Mouse (Mus musculus) lung, postnatal 10 days (tissue): ENCODE measurements around the gene Pex11b.
"Not testable (repeated sequence)": the region's sequence is repeated elsewhere in the genome, so short reads cannot be mapped to it uniquely, and the experiment has no call there.

Experiments used
- DNase-seq: peaks from one replicate; pipeline ENCODE4 v3.0.0; 2021

Gene Pex11b

GRCm38 (mm10) chr3:96629729-96630600 is 5.2 kb upstream of the Pex11b start, which contains the start of gene Rbm8a:
TSS of gene Rbm8a (plus strand) at chr3:96629933.
- peak; percentile 98 for DNase-seq

- no peak for DNase-seq
Observed at GRCm38 (mm10) chr3:96632058-96632457, 3.1 kb upstream of the Pex11b start.

GRCm38 (mm10) chr3:96634015-96634414 is 1.2 kb upstream of the Pex11b start:
- DNase-seq = no peak

- no peak for DNase-seq
Observed at GRCm38 (mm10) chr3:96635906-96636305, 730 bp downstream of the Pex11b start.

GRCm38 (mm10) chr3:96636448-96636847 is 1.3 kb downstream of the Pex11b start:
- DNase-seq = no peak

- DNase-seq = peak; percentile 74
Observed at GRCm38 (mm10) chr3:96639219-96639618, 4.0 kb downstream of the Pex11b start.

GRCm38 (mm10) chr3:96645018-96645649 is 10.0 kb downstream of the Pex11b start, which contains the start of gene Itga10:
TSS of gene Itga10 (plus strand) at chr3:96645584.
- DNase-seq = peak; percentile 78

GRCm38 (mm10) chr3:96647365-96647764 is 12.2 kb downstream of the Pex11b start:
- DNase-seq = no peak

- no peak for DNase-seq
Observed at GRCm38 (mm10) chr3:96660901-96661300, 25.7 kb downstream of the Pex11b start.

- no peak for DNase-seq
Observed at GRCm38 (mm10) chr3:96662731-96663316, 27.6 kb downstream of the Pex11b start.

GRCm38 (mm10) chr3:96663432-96664239 is 28.5 kb downstream of the Pex11b start:
- peak; percentile 91 for DNase-seq

GRCm38 (mm10) chr3:96665732-96666363 is 30.7 kb downstream of the Pex11b start:
- DNase-seq = not testable (repeated sequence)

GRCm38 (mm10) chr3:96666916-96667315 is 31.7 kb downstream of the Pex11b start:
- DNase-seq = no peak

GRCm38 (mm10) chr3:96667316-96667715 is 32.1 kb downstream of the Pex11b start:
- DNase-seq = peak; percentile 33

- no peak for DNase-seq
Observed at GRCm38 (mm10) chr3:96668424-96669067, 33.4 kb downstream of the Pex11b start.

GRCm38 (mm10) chr3:96669727-96670468 is 34.7 kb downstream of the Pex11b start, which contains the start of gene Ankrd35:
TSS of gene Ankrd35 (plus strand) at chr3:96670131.
- peak; percentile 91 for DNase-seq

- DNase-seq = no peak
Observed at GRCm38 (mm10) chr3:96671519-96671918, 36.3 kb downstream of the Pex11b start.

- no peak for DNase-seq
Observed at GRCm38 (mm10) chr3:96673514-96673913, 38.3 kb downstream of the Pex11b start.

GRCm38 (mm10) chr3:96674442-96674841 is 39.3 kb downstream of the Pex11b start:
- no peak for DNase-seq

- DNase-seq = no peak
Observed at GRCm38 (mm10) chr3:96675171-96675570, 40.0 kb downstream of the Pex11b start.

GRCm38 (mm10) chr3:96675690-96676089 is 40.5 kb downstream of the Pex11b start:
- DNase-seq = no peak
